Mouse (Mus musculus): ENCODE measurements at regions not wholly inside any gene's neighbourhood (a gene's known extent, or its start where the extent isn't known, plus 50 kb on each side); places are given as distances from the start of the nearest gene placed in this dataset.
A peak's percentile ranks its signal among the peaks of the same experiment; 100 is the strongest.

GRCm38 (mm10) chr4:127612761-127613160 is 254.8 kb upstream of the Gjb5 start:
- WGBS = 53% methylated on average over 8 of the region's 8 CpGs
- ATAC-seq (ENCODE audit: low FRiP score, low read depth) = no peak
- Histone ChIP-seq H3K4me1 (replicated peaks) (no peaks in the 10 kb centered on the region), H3K4me2 (no peak overlapping the region), H3K9me3 (no peaks in the 10 kb centered on the region), H3K27me3 (no peaks in the 10 kb centered on the region), H3K36me3 (no peaks in the 10 kb centered on the region), H3K27ac (replicated peaks) (no peak overlapping the region), H3K4me3 (no peak overlapping the region), H3K9ac (no peak overlapping the region)

- Histone ChIP-seq H3K36me3 (no peaks in the 10 kb centered on the region), H3K4me3 (no peak overlapping the region), H3K4me1 (replicated peaks) (peaks cover 10% of the 10 kb centered on the region), H3K27me3 (no peaks in the 10 kb centered on the region), H3K4me2 (no peak overlapping the region), H3K27ac (replicated peaks) (no peak overlapping the region), H3K9ac (no peak overlapping the region), H3K9me3 (no peaks in the 10 kb centered on the region)
- ATAC-seq (ENCODE audit: low FRiP score, low read depth) = no peak
- WGBS = 50% methylated on average over 8 of the region's 8 CpGs
Measured at GRCm38 (mm10) chr4:127600919-127601318, 242.9 kb upstream of the Gjb5 start.

GRCm38 (mm10) chr4:127598610-127599009 is 240.6 kb upstream of the Gjb5 start:
- Histone ChIP-seq H3K9me3 (no peaks in the 10 kb centered on the region), H3K36me3 (no peaks in the 10 kb centered on the region)
- WGBS = 71% methylated on average over 3 of the region's 3 CpGs

GRCm38 (mm10) chr4:127594081-127594480 is 236.1 kb upstream of the Gjb5 start:
- Histone ChIP-seq H3K9me3 (no peaks in the 10 kb centered on the region), H3K4me2 (no peak overlapping the region), H3K27me3 (no peaks in the 10 kb centered on the region), H3K36me3 (no peaks in the 10 kb centered on the region), H3K4me3 (no peak overlapping the region), H3K9ac (no peak overlapping the region), H3K27ac (replicated peaks) (no peak overlapping the region), H3K4me1 (replicated peaks) (no peaks in the 10 kb centered on the region)
- ATAC-seq (ENCODE audit: low FRiP score, low read depth) = no peak
- WGBS = 53% methylated on average over 8 of the region's 8 CpGs

More at GRCm38 (mm10) chr4:127598610-127599009, 240.6 kb upstream of the Gjb5 start:
- Histone ChIP-seq H3K4me3 (no peak overlapping the region), H3K4me1 (replicated peaks) (peaks cover 10% of the 10 kb centered on the region), H3K27ac (replicated peaks) (no peak overlapping the region), H3K4me2 (no peak overlapping the region), H3K9ac (no peak overlapping the region), H3K27me3 (no peaks in the 10 kb centered on the region)
- no peak for ATAC-seq (ENCODE audit: low FRiP score, low read depth)

- H3K4me1 ChIP-seq (replicated peaks) = no peaks in the 10 kb centered on the region
- H3K36me3 ChIP-seq = no peaks in the 10 kb centered on the region
- 44% methylated on average over 3 of the region's 3 CpGs for WGBS
- no peak overlapping the region for H3K4me2 ChIP-seq
- no peaks in the 10 kb centered on the region for H3K9me3 ChIP-seq
- no peak overlapping the region for H3K27ac ChIP-seq (replicated peaks)
- ATAC-seq (ENCODE audit: low FRiP score, low read depth) = no peak
- no peak overlapping the region for H3K9ac ChIP-seq
- no peaks in the 10 kb centered on the region for H3K27me3 ChIP-seq
- H3K4me3 ChIP-seq = no peak overlapping the region
Measured at GRCm38 (mm10) chr4:127591540-127591939, 233.6 kb upstream of the Gjb5 start.

GRCm38 (mm10) chr4:127586822-127587221 is 228.8 kb upstream of the Gjb5 start:
- Histone ChIP-seq H3K4me2 (no peak overlapping the region), H3K27me3 (no peaks in the 10 kb centered on the region), H3K4me1 (replicated peaks) (no peaks in the 10 kb centered on the region), H3K36me3 (no peaks in the 10 kb centered on the region), H3K9ac (no peak overlapping the region), H3K27ac (replicated peaks) (no peak overlapping the region), H3K4me3 (no peak overlapping the region), H3K9me3 (no peaks in the 10 kb centered on the region)
- 65% methylated on average over 4 of the region's 4 CpGs for WGBS
- ATAC-seq (ENCODE audit: low FRiP score, low read depth) = no peak

GRCm38 (mm10) chr4:127576521-127576920 is 218.5 kb upstream of the Gjb5 start:
- no peak overlapping the region for H3K4me3 ChIP-seq
- 89% methylated on average over 3 of the region's 3 CpGs for WGBS
- H3K27ac ChIP-seq (replicated peaks) = no peak overlapping the region
- no peaks in the 10 kb centered on the region for H3K36me3 ChIP-seq
- no peaks in the 10 kb centered on the region for H3K4me1 ChIP-seq (replicated peaks)
- ATAC-seq (ENCODE audit: low FRiP score, low read depth) = no peak
- no peak overlapping the region for H3K9ac ChIP-seq
- no peaks in the 10 kb centered on the region for H3K27me3 ChIP-seq
- H3K4me2 ChIP-seq = no peak overlapping the region
- H3K9me3 ChIP-seq = peaks cover 11% of the 10 kb centered on the region; the same call in 1 of the 2 replicates

- WGBS = 83% methylated on average over 5 of the region's 5 CpGs
- no peaks in the 10 kb centered on the region for H3K9me3 ChIP-seq
- no peak overlapping the region for H3K4me3 ChIP-seq
- H3K36me3 ChIP-seq = no peaks in the 10 kb centered on the region
- no peak overlapping the region for H3K4me2 ChIP-seq
- no peak overlapping the region for H3K9ac ChIP-seq
- H3K27ac ChIP-seq (replicated peaks) = no peak overlapping the region
- H3K27me3 ChIP-seq = no peaks in the 10 kb centered on the region
- 0 out of 2 replicates have a peak, but pooled peaks cover 3% of the 10 kb centered on the region for H3K4me1 ChIP-seq (replicated peaks)
- ATAC-seq (ENCODE audit: low FRiP score, low read depth) = no peak
Measured at GRCm38 (mm10) chr4:127562602-127563001, 204.6 kb upstream of the Gjb5 start.

GRCm38 (mm10) chr4:127558572-127558971 is 200.6 kb upstream of the Gjb5 start:
- H3K36me3 ChIP-seq = no peaks in the 10 kb centered on the region
- H3K4me1 ChIP-seq (replicated peaks) = 0 out of 2 replicates have a peak, but pooled peaks cover 3% of the 10 kb centered on the region
- H3K27ac ChIP-seq (replicated peaks) = no peak overlapping the region
- no peaks in the 10 kb centered on the region for H3K27me3 ChIP-seq
- ATAC-seq (ENCODE audit: low FRiP score, low read depth) = no peak
- no peak overlapping the region for H3K9ac ChIP-seq
- no peak overlapping the region for H3K4me2 ChIP-seq
- 27% methylated on average over 7 of the region's 7 CpGs for WGBS
- no peak overlapping the region for H3K4me3 ChIP-seq
- H3K9me3 ChIP-seq = no peaks in the 10 kb centered on the region

GRCm38 (mm10) chr4:127552456-127553225 is 194.7 kb upstream of the Gjb5 start:
- H3K27me3 ChIP-seq = no peaks in the 10 kb centered on the region
- no peak overlapping the region for H3K4me3 ChIP-seq
- peaks cover 8% of the 10 kb centered on the region; the same call in 1 of the 2 replicates for H3K4me1 ChIP-seq (replicated peaks)
- 87% methylated on average over 12 of the region's 12 CpGs for WGBS
- no peak overlapping the region for H3K9ac ChIP-seq
- H3K36me3 ChIP-seq = no peaks in the 10 kb centered on the region
- no peaks in the 10 kb centered on the region for H3K9me3 ChIP-seq
- H3K4me2 ChIP-seq = no peak overlapping the region
- no peak overlapping the region for H3K27ac ChIP-seq (replicated peaks)
- ATAC-seq (ENCODE audit: low FRiP score, low read depth) = no peak

- Histone ChIP-seq H3K4me3 (peak overlapping the region; percentile 6; the same call in 1 of the 2 replicates), H3K36me3 (no peaks in the 10 kb centered on the region), H3K4me1 (replicated peaks) (peaks cover 8% of the 10 kb centered on the region; the same call in 1 of the 2 replicates), H3K27ac (replicated peaks) (no peak overlapping the region), H3K9me3 (no peaks in the 10 kb centered on the region), H3K9ac (no peak overlapping the region), H3K4me2 (peak overlapping the region; percentile 48), H3K27me3 (no peaks in the 10 kb centered on the region)
- 34% methylated on average over 12 of the region's 12 CpGs for WGBS
- no peak for ATAC-seq (ENCODE audit: low FRiP score, low read depth)
Measured at GRCm38 (mm10) chr4:127549581-127549980, 191.6 kb upstream of the Gjb5 start.

GRCm38 (mm10) chr4:127549018-127549417 is 191.0 kb upstream of the Gjb5 start:
- H3K27me3 ChIP-seq = no peaks in the 10 kb centered on the region
- no peak overlapping the region for H3K9ac ChIP-seq
- H3K4me1 ChIP-seq (replicated peaks) = peaks cover 8% of the 10 kb centered on the region; the same call in 1 of the 2 replicates
- H3K27ac ChIP-seq (replicated peaks) = no peak overlapping the region
- peak overlapping the region; percentile 48 for H3K4me2 ChIP-seq
- no peak overlapping the region for H3K4me3 ChIP-seq
- 36% methylated on average over 6 of the region's 6 CpGs for WGBS
- H3K36me3 ChIP-seq = no peaks in the 10 kb centered on the region
- no peak for ATAC-seq (ENCODE audit: low FRiP score, low read depth)
- no peaks in the 10 kb centered on the region for H3K9me3 ChIP-seq

All from hindbrain, embryonic 15.5 days (tissue).